Mouse (Mus musculus) liver, postnatal 0 days (tissue): Measurements from ENCODE around the gene Pidd1.

Experiments
- CTCF ChIP-seq: sonication (generic); IDR thresholded peaks from 2 replicates; pipeline ENCODE4 v1.5.1; 2016; ENCODE audit warnings: antibody characterized with exemption, low read depth
- EP300 ChIP-seq: IDR thresholded peaks from 2 replicates; pipeline ENCODE4 v1.6.1; 2016; ENCODE audit warnings: antibody characterized with exemption, low read depth, mild to moderate bottlenecking

DNA sequence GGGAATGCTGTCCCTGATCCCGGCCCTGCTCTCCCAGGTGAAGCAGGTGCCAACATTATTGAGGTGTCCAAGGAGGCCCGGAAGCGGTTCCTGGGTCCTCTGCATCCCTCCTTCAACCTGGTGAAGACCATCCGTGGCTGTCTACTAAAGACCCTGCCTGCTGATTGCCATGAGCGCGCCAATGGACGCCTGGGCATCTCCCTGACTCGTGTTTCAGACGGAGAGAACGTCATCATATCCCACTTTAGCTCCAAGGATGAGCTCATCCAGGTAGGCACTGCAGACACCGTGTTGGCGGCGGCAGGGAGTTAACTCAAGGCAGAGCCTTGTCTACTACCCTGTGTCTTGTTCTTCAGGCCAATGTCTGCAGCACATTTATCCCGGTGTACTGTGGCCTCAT, 13.4 kb upstream of the Pidd1 start:
- TF ChIP-seq CTCF: no peak
- TF ChIP-seq EP300: no peak
